Mouse (Mus musculus) forebrain, embryonic 11.5 days (tissue): ENCODE results near the gene Dnajc7. TPM values are rescaled to one million over a fixed set of nuclear protein-coding genes. Genes with fewer than 3 reads are reported as not detected.
"Not testable (repeated sequence)": the region's sequence is repeated elsewhere in the genome, so short reads cannot be mapped to it uniquely, and the experiment has no call there.

Experiments
- ATAC-seq: fragments of 200-750 bp; cut with Nextera tagmentation; replicated peaks from 2 replicates; pipeline ENCODE4 v1.8.0; 2017; ENCODE audit warnings: moderate TSS enrichment; ENCODE audit not compliant: low FRiP score
- DNase-seq: peaks from one replicate; pipeline ENCODE4 v3.0.0-alpha.2; 2017; ENCODE audit warnings: low spot score
- H3K27ac ChIP-seq: fragments of 300-500 bp; sonication (generic); 2 replicates; pipeline ENCODE4 v1.5.1; 2014; ENCODE audit warnings: low read depth, low read length
- H3K27me3 ChIP-seq: fragments of 300-500 bp; sonication (generic); 2 replicates; pipeline ENCODE4 v1.6.1; 2014; ENCODE audit warnings: mild to moderate bottlenecking, low read length, mixed read lengths; ENCODE audit not compliant: control insufficient read depth, insufficient read depth
- H3K36me3 ChIP-seq: fragments of 300-500 bp; sonication (generic); 2 replicates; pipeline ENCODE4 v1.6.1; 2014; ENCODE audit warnings: mild to moderate bottlenecking, low read length, moderate library complexity, mixed read lengths; ENCODE audit not compliant: control insufficient read depth, insufficient read depth
- H3K4me1 ChIP-seq: fragments of 300-500 bp; sonication (generic); replicated peaks from 2 replicates; pipeline ENCODE4 v1.6.1; 2014; ENCODE audit warnings: low read length, mixed read lengths; ENCODE audit not compliant: control insufficient read depth, insufficient read depth
- H3K4me2 ChIP-seq: fragments of 300-500 bp; sonication (generic); 2 replicates; pipeline ENCODE4 v1.6.1; 2014; ENCODE audit warnings: low read depth, mild to moderate bottlenecking, low read length, moderate library complexity, mixed read lengths; ENCODE audit not compliant: severe bottlenecking
- H3K4me3 ChIP-seq: fragments of 300-500 bp; sonication (generic); 2 replicates; pipeline ENCODE4 v1.5.1; 2014; ENCODE audit warnings: low read depth, low read length
- H3K9ac ChIP-seq: fragments of 300-500 bp; sonication (generic); 2 replicates; pipeline ENCODE4 v1.6.1; 2014; ENCODE audit warnings: low read length
- H3K9me3 ChIP-seq: fragments of 300-500 bp; sonication (generic); 2 replicates; pipeline ENCODE4 v1.6.1; 2016; ENCODE audit warnings: low read length, mixed read lengths; ENCODE audit not compliant: control insufficient read depth
- WGBS: fragments of 180-500 bp; shearing (Covaris S2); extraction: QIAGEN DNeasy Blood & Tissue Kit; methylation state at CpG from one replicate; pipeline ENCODE4 v1.1.7; 2014; 5-methylcytosine and 5-hydroxymethylcytosine counted together
- polyA plus RNA-seq: library from polyadenylated mRNA; unstranded; fragments of >200 nt; fragmentation: Nextera tagmentation; extraction: Ambion mirVana; gene quantifications from 2 replicates; pipeline ENCODE4 v1.2.1, GENCODE M21; 2014

Gene Dnajc7
- 95.9 and 105 TPM in 2 replicates for polyA plus RNA-seq

DNA sequence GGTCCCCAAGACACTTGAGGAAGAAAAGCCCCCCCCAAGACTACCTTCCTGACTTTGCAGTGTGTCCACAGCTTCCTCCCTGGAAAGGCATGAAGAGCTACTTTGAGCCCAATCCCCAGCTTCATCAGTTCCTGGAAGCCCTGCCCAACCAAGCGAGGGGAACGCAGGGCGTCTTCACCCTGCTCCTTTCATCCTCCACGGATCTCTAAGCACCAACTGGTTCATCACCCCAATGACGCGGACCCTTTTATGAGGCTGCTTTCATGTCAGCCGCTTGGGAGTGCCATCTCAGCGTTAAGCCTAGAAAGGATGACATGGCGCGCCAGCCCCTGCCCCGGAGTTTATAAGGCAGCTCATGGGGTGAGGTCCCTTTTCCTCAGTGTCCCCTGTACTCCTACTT is at the start of gene Dnajc7:
Gene Dnajc7 (minus strand): TSS at position 187 of the 400 bp plus-strand sequence.
- DNase-seq (no peak), ATAC-seq (no peak; the same call in 1 of the 2 replicates)
- no peaks in the 10 kb centered on the region for H3K27me3 ChIP-seq
- peaks cover 14% of the 10 kb centered on the region; the same call in 1 of the 2 replicates for H3K4me1 ChIP-seq
- no peaks in the 10 kb centered on the region for H3K36me3 ChIP-seq
- H3K27ac ChIP-seq, result peak within 1 kb of the TSS; percentile 85
- peak within 1 kb of the TSS; percentile 95 for H3K9ac ChIP-seq
- no peaks in the 10 kb centered on the region for H3K9me3 ChIP-seq
- peak within 1 kb of the TSS; percentile 88 for H3K4me2 ChIP-seq
- H3K4me3 ChIP-seq, result peak within 1 kb of the TSS; percentile 98
- WGBS, result 5% methylated on average over 11 of the region's 11 CpGs

DNA sequence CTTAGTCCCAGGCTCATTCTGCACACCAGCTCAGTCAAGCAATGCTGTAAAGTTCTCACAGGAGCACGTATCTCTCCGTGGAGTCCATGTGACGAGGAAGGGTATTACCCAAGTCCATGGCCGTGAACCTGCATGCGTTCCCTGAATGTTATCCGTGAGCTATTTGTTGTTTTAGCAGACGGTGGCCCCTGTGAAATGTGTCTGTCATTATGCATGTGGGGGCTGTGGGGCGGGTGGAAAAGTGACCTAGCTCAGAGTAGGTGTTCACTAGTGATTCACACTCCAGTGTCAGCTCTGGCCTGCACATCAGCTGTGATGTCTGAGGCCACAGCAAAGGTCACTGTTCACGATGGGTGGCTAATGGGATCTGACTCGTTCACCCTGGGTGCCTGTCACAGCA is 39.8 kb upstream of the Dnajc7 start:
- no peaks in the 10 kb centered on the region for H3K36me3 ChIP-seq
- ATAC-seq (no peak), DNase-seq (no peak)
- no peaks in the 10 kb centered on the region for H3K9me3 ChIP-seq
- H3K4me2 ChIP-seq, result no peak overlapping the region
- H3K4me3 ChIP-seq, result no peak overlapping the region
- no peaks in the 10 kb centered on the region for H3K27me3 ChIP-seq
- no peak overlapping the region for H3K9ac ChIP-seq
- no peaks in the 10 kb centered on the region; the same call in 1 of the 2 replicates for H3K4me1 ChIP-seq
- 81% methylated on average over 10 of the region's 10 CpGs for WGBS
- H3K27ac ChIP-seq, result no peak overlapping the region

DNA sequence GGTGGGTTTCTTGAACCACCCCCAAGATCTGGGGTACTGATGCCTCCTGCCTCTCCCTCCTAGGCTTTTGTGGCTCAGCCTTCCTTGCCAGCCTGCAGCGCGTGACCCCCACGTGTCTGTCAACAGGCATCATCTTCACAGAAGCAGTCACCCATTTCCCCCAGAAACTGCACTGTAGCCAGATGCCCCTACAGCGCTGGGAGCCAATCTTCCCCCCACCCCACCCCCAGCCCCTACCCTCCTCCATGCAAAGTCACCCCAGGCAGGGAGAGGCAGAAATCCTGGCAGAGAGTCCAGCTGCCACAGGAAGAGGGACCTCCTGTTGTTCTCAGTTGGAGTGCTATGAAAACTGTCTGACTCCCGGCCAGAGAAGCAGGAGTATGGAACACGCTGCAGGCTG is 36.5 kb upstream of the Dnajc7 start:
- no peak overlapping the region for H3K4me3 ChIP-seq
- no peak overlapping the region for H3K4me2 ChIP-seq
- H3K36me3 ChIP-seq, result no peaks in the 10 kb centered on the region
- DNase-seq, result no peak
- H3K27me3 ChIP-seq, result no peaks in the 10 kb centered on the region
- H3K9ac ChIP-seq, result no peak overlapping the region
- no peak for ATAC-seq
- no peaks in the 10 kb centered on the region for H3K9me3 ChIP-seq
- 16% methylated on average over 6 of the region's 6 CpGs for WGBS
- H3K27ac ChIP-seq, result no peak overlapping the region
- H3K4me1 ChIP-seq, result no peaks in the 10 kb centered on the region; the same call in 1 of the 2 replicates

GRCm38 (mm10) chr11:100655589-100655988 is 35.6 kb upstream of the Dnajc7 start:
- H3K27me3 ChIP-seq, H3K36me3 ChIP-seq, DNase-seq, H3K27ac ChIP-seq, H3K4me3 ChIP-seq, H3K9me3 ChIP-seq, ATAC-seq, H3K9ac ChIP-seq, H3K4me1 ChIP-seq, H3K4me2 ChIP-seq: not testable (repeated sequence)
- 51% methylated on average over 2 of the region's 3 CpGs for WGBS

DNA sequence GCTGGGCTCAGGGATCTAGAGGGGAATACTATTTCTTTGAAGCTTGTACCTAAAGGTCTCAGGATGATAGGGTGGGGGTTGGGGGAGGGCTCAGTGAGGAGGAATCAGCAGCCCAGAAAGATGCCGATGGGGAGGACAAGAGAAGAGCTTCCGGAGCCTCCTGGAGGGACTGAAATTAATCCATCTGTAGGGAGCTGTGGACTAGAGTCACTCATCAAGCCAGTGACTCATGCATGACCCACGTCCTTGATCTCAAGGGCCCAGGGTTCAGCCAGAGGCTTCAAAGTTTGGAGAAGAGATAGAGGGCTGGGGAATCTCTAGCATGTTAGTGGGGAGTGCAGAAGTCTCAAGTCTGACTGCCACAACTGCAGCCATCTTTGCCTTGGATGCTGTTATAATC is 31.8 kb upstream of the Dnajc7 start:
- H3K27me3 ChIP-seq, result peaks cover 7% of the 10 kb centered on the region
- 23% methylated on average over 3 of the region's 3 CpGs for WGBS
- no peak for DNase-seq

DNA sequence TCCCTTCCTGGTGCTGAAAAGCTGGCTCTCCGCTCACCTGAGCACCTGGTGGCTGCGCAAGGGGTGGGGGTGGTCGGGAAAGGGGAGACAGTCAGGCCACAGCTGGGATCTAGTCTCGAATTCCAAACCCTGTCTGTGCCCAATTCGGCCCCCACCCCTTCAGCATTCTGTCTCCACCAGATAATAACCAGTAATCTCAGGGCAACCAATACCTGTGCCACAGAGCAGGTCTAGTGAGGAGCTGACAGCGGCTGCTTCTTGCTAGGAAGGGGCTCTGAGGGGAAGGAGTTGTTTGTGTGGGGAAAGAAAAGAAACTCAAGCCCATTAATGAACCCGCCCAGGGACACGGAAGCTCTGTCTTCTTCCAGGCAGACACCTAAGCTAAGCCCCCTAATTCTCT is 31.2 kb upstream of the Dnajc7 start:
- Histone ChIP-seq H3K4me1 (no peaks in the 10 kb centered on the region; the same call in 1 of the 2 replicates), H3K4me3 (no peak overlapping the region), H3K27me3 (peaks cover 7% of the 10 kb centered on the region), H3K4me2 (no peak overlapping the region), H3K9ac (no peak overlapping the region), H3K9me3 (no peaks in the 10 kb centered on the region), H3K27ac (no peak overlapping the region), H3K36me3 (no peaks in the 10 kb centered on the region)
- DNase-seq (no peak), ATAC-seq (no peak)
- 9% methylated on average over 7 of the region's 8 CpGs for WGBS

More for the DNA sequence above, 31.8 kb upstream of the Dnajc7 start:
- no peaks in the 10 kb centered on the region for H3K9me3 ChIP-seq
- no peak overlapping the region for H3K4me2 ChIP-seq
- H3K9ac ChIP-seq, result no peak overlapping the region
- ATAC-seq, result no peak
- H3K36me3 ChIP-seq, result no peaks in the 10 kb centered on the region
- H3K4me1 ChIP-seq, result no peaks in the 10 kb centered on the region; the same call in 1 of the 2 replicates
- no peak overlapping the region for H3K4me3 ChIP-seq
- no peak overlapping the region for H3K27ac ChIP-seq

GRCm38 (mm10) chr11:100648405-100648804 is 28.4 kb upstream of the Dnajc7 start:
- Histone ChIP-seq H3K4me2 (no peak overlapping the region), H3K4me1 (no peaks in the 10 kb centered on the region), H3K27me3 (peaks cover 7% of the 10 kb centered on the region), H3K4me3 (no peak overlapping the region), H3K27ac (no peak overlapping the region), H3K36me3 (no peaks in the 10 kb centered on the region), H3K9me3 (no peaks in the 10 kb centered on the region), H3K9ac (no peak overlapping the region)
- WGBS, result 89% methylated on average over 8 of the region's 8 CpGs
- no peak for DNase-seq
- no peak for ATAC-seq

DNA sequence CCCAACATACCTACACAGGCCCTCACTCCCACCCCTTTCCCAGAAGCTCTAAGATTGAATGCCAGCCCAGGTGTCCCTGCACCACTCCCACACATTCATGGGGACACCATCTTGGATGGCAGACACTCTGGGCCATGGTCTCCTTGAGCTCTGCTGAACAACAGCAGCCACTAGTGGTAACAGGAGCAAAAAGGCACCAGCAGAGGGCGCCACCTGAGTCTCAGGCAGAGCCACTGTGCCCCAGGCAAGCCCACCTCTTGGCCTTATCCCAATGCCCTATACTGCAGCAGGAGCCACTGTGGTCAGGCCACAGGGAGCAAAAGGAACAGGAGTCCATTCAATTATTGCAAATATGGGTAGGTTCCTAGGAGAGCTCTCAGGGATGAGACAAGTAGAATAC is 26.3 kb upstream of the Dnajc7 start:
- Histone ChIP-seq H3K4me1 (no peaks in the 10 kb centered on the region), H3K27me3 (peaks cover 7% of the 10 kb centered on the region), H3K36me3 (no peaks in the 10 kb centered on the region), H3K9ac (no peak overlapping the region), H3K27ac (no peak overlapping the region), H3K9me3 (no peaks in the 10 kb centered on the region), H3K4me2 (no peak overlapping the region), H3K4me3 (no peak overlapping the region)
- 5% methylated on average over 1 of the region's 1 CpGs for WGBS
- peak; percentile 80 for DNase-seq
- ATAC-seq, result no peak
